Mouse (Mus musculus) T-cell, adult 66 days (primary cell): ENCODE results near the gene Oxt. TPM values are rescaled to one million over a fixed set of nuclear protein-coding genes. Genes with fewer than 3 reads are reported as not detected.

Source experiments
- total RNA-seq, 2 experiments: library from RNA; stranded (reverse); gene quantifications; 3 replicates in 1 of 2; 4 replicates in 1 of 2; pipeline ENCODE4 v1.2.4; 2023

Oxt gene
- not detected for total RNA-seq

GRCm38 (mm10) chr2:130575873-130576272 is at the start of gene Oxt:
Gene Oxt (plus strand): TSS chr2:130576173.

GRCm38 (mm10) chr2:130563212-130564055 is 12.5 kb upstream of the Oxt start, which contains the start of gene Mrps26:
Gene Mrps26 (plus strand): TSS chr2:130563742.

DNA sequence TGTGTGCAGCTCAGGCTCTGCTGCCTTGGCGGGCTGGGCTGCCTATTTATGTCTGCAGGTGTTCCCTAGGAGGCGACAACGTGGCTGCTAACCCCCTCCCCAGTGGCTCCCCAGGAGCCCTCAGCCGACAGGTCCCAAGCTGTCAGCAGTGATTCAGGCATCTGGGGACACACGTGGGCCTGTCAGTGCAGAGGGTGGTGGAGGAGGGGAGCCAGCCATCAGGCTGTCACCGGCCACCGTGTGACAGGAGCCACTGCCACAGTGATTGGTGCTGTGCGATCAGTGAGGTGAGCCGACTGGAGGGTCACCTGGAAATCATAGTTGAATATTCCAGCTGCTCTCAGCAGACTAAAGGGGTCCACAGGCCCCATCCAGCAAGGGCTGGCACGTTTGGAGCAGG is 6.6 kb downstream of the Oxt start, which contains the start of gene Avp:
Gene Avp (minus strand): TSS at position 3 of the 400 bp plus-strand sequence.

Other genes with a start within 250 kb of the Oxt start
- 1 to 10 TPM in 1 of 2 experiments, not detected in 1; 1.8 TPM for gene Cpxm1, start 178.6 kb upstream of the Oxt start, total RNA-seq
- not detected for gene Gm28372, start 170.9 kb upstream of the Oxt start, total RNA-seq
- gene 1700020A23Rik, start 170.9 kb upstream of the Oxt start, total RNA-seq: not detected
- gene Tmem239, start 169.7 kb upstream of the Oxt start, total RNA-seq: not detected
- 100 to 1,000 TPM; 140 to 159 TPM for gene Vps16, start 151.8 kb upstream of the Oxt start, total RNA-seq
- gene Pced1a, start 151.5 kb upstream of the Oxt start, total RNA-seq: 10 to 100 TPM; 24.1 to 27.3 TPM
- 100 to 1,000 TPM; 110 to 115 TPM for gene Ptpra, start 125.9 kb upstream of the Oxt start, total RNA-seq
- gene Mrps26, start 12.4 kb upstream of the Oxt start, total RNA-seq: 10 to 100 TPM; 56.9 to 63.7 TPM
- gene Avp, start 6.4 kb downstream of the Oxt start, total RNA-seq: not detected
- gene Fastkd5, start 53.9 kb downstream of the Oxt start, total RNA-seq: 1 to 10 TPM; 7.1 to 8.0 TPM
- gene Ubox5, start 53.9 kb downstream of the Oxt start, total RNA-seq: 1 to 10 TPM; 5.7 to 7.5 TPM
- gene Lzts3, start 66.6 kb downstream of the Oxt start, total RNA-seq: 1 to 10 TPM; 4.0 to 5.2 TPM
- 100 to 1,000 TPM; 109 to 115 TPM for gene Ddrgk1, start 88.5 kb downstream of the Oxt start, total RNA-seq
- 10 to 100 TPM; 17.7 to 21.4 TPM for gene Itpa, start 91.4 kb downstream of the Oxt start, total RNA-seq
- gene Slc4a11, start 121.3 kb downstream of the Oxt start, total RNA-seq: under 1 TPM; 0.33 to 0.61 TPM